Mouse (Mus musculus) kidney, adult 2 months (tissue): ENCODE results near the gene Lamp5. TPM values are rescaled to one million over a fixed set of nuclear protein-coding genes. Genes with fewer than 3 reads are reported as not detected.

Experiments
- DNase-seq: peaks from one replicate; pipeline ENCODE4 v3.0.0; 2021
- H3K27ac ChIP-seq: fragments of 200-500 bp; 2 replicates; pipeline ENCODE4 v1.5.1; 2012; ENCODE audit warnings: low read depth, low read length, control low read depth, inconsistent platforms; ENCODE audit not compliant: insufficient read depth
- H3K27me3 ChIP-seq: fragments of 200-500 bp; replicated peaks from 2 replicates; pipeline ENCODE4 v1.6.1; 2012; ENCODE audit warnings: mild to moderate bottlenecking, moderate library complexity, low read length, inconsistent platforms; ENCODE audit not compliant: control insufficient read depth, insufficient read depth
- H3K36me3 ChIP-seq: fragments of 200-500 bp; 2 replicates; pipeline ENCODE4 v1.6.1; 2012; ENCODE audit warnings: mild to moderate bottlenecking, moderate library complexity, low read length, inconsistent platforms; ENCODE audit not compliant: control insufficient read depth, insufficient read depth
- H3K4me1 ChIP-seq: fragments of 200-500 bp; 2 replicates; pipeline ENCODE4 v1.6.1; 2011; ENCODE audit warnings: low read length; ENCODE audit not compliant: control insufficient read depth, insufficient read depth
- H3K4me3 ChIP-seq: fragments of 200-500 bp; 2 replicates; pipeline ENCODE4 v1.5.1; 2011; ENCODE audit warnings: mild to moderate bottlenecking, low read depth, low read length, control low read depth; ENCODE audit not compliant: insufficient read depth
- CTCF ChIP-seq: fragments of 200-500 bp; conservative IDR thresholded peaks from 2 replicates; pipeline ENCODE4 v1.5.1; 2011; ENCODE audit warnings: low read depth, mild to moderate bottlenecking, control low read depth, low read length, moderate library complexity, mixed read lengths; ENCODE audit not compliant: insufficient read depth, insufficient read length
- POLR2A ChIP-seq: fragments of 200-500 bp; IDR thresholded peaks from one replicate; pipeline ENCODE4 v1.6.1; 2011; ENCODE audit warnings: low read depth, low read length, control low read depth
- WGBS: fragments of 180-500 bp; shearing (Covaris S2); methylation state at CpG from one replicate; pipeline ENCODE4 v1.1.7; 2018; 5-methylcytosine and 5-hydroxymethylcytosine counted together
- polyA plus RNA-seq: library from polyadenylated mRNA; depleted of rRNA; stranded (reverse); fragments of >200 nt; gene quantifications from 2 replicates; pipeline ENCODE4 v1.2.3, GENCODE M21; 2012

The Lamp5 gene
- polyA plus RNA-seq, 1 experiment: not detected

DNA sequence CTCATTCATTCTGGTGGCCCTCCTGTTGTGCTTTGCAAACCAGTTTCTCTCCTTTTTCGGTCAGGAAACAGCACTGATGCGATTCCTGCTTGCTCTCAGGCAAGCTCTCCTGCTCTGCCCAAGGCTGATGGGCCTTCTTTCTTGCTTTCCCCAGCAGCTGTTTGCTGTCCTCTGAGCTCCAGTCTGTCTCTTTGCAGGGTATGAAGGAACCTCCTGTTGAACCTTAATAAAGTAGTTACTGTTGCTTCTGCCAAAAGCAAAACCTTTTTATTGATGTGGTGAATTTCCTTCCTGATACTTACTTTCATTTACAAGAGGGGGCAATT is 57.0 kb downstream of the Lamp5 start:
- no peak for TF ChIP-seq POLR2A
- TF ChIP-seq CTCF: no peak
- Histone ChIP-seq H3K36me3 (no peaks in the 10 kb centered on the region), H3K27ac (no peak overlapping the region), H3K4me1 (no peaks in the 10 kb centered on the region), H3K4me3 (no peak overlapping the region), H3K27me3 (no peaks in the 10 kb centered on the region)
- WGBS: 24% methylated on average over 2 of the region's 2 CpGs
- DNase-seq: no peak

GRCm38 (mm10) chr2:136113374-136113773 is 61.3 kb downstream of the Lamp5 start:
- no peaks in the 10 kb centered on the region for H3K4me1 ChIP-seq
- no peaks in the 10 kb centered on the region for H3K27me3 ChIP-seq
- TF ChIP-seq POLR2A (no peak), CTCF (no peak)
- no peak overlapping the region for H3K4me3 ChIP-seq
- no peak for DNase-seq
- no peaks in the 10 kb centered on the region for H3K36me3 ChIP-seq
- no peak overlapping the region for H3K27ac ChIP-seq
- 78% methylated on average over 6 of the region's 6 CpGs for WGBS

DNA sequence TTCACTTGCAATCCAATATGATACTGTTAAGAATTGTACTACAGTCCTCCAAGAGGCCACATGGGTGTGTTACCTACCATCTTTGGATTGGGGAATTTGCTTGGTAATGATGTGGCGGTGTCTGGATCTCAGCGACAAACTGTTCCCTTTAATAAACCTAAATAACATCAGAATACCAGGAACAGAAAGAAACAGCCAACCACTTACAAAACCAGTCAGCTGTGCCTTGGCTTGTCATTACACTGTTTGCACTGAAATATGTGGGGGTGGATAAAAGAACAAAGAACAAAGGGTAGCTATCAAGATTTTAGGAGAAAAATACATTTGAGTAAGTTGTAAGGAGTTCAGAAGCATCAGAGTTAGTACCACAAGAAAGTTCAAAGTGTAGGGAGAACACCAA is 66.0 kb downstream of the Lamp5 start:
- no peaks in the 10 kb centered on the region for H3K4me1 ChIP-seq
- WGBS: 91% methylated on average over 2 of the region's 2 CpGs
- H3K4me3 ChIP-seq: no peak overlapping the region
- no peak overlapping the region for H3K27ac ChIP-seq
- no peaks in the 10 kb centered on the region for H3K27me3 ChIP-seq
- TF ChIP-seq POLR2A (no peak), CTCF (no peak)
- no peaks in the 10 kb centered on the region for H3K36me3 ChIP-seq
- DNase-seq: no peak
